Mouse (Mus musculus) megakaryocyte, embryonic 14.5 days (primary cell): ENCODE measurements around the gene Gfm1.

ENCODE experiments used
- FLI1 ChIP-seq: IDR thresholded peaks from 2 replicates; pipeline ENCODE4 v1.6.1; 2012; ENCODE audit warnings: low read length, inconsistent platforms, mixed read lengths
- GATA1 ChIP-seq: IDR thresholded peaks from 3 replicates; pipeline ENCODE4 v1.6.1; 2012; ENCODE audit warnings: mixed read lengths, low read length, inconsistent platforms, borderline replicate concordance

DNA sequence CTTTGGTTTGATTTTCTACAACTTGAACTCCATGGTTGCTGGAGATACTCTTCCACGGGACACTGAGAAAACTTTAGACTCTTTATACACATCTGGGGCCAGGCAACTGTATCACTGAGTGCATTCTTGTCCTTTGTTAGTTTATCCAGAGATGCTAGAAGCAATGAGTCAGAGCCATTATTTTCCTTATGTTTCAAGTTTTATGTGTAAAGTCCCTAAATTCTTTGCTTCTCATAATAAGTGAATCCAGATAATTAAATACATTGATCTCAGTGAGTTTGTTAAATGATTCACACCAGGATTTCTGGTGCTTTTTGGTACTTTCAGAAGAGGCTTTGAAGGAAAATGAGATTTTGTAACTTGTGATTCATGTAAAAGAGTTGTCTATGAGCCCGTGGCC, 75.4 kb downstream of the Gfm1 start:
- no peak for TF ChIP-seq GATA1
- TF ChIP-seq FLI1, result no peak
